Mouse (Mus musculus) embryonic facial prominence, embryonic 12.5 days (tissue): Measurements from ENCODE around the gene Dmgdh. TPM values are rescaled to one million over a fixed set of nuclear protein-coding genes. Genes with fewer than 3 reads are reported as not detected.

Experiments used
- ATAC-seq: fragments of 200-750 bp; cut with Nextera tagmentation; 2 replicates; pipeline ENCODE4 v1.8.0; 2017; ENCODE audit not compliant: insufficient number of reproducible peaks, insufficient read depth, low FRiP score, low TSS enrichment
- H3K27ac ChIP-seq: fragments of 300-500 bp; sonication (generic); 2 replicates; pipeline ENCODE4 v1.5.1; 2016; ENCODE audit warnings: mild to moderate bottlenecking
- H3K27me3 ChIP-seq: fragments of 300-500 bp; sonication (generic); 2 replicates; pipeline ENCODE4 v1.6.1; 2016; ENCODE audit warnings: mild to moderate bottlenecking, moderate library complexity
- H3K36me3 ChIP-seq: fragments of 300-500 bp; sonication (generic); 2 replicates; pipeline ENCODE4 v1.6.1; 2016; ENCODE audit warnings: mild to moderate bottlenecking
- H3K4me1 ChIP-seq: fragments of 300-500 bp; sonication (generic); 2 replicates; pipeline ENCODE4 v1.6.1; 2016
- H3K4me2 ChIP-seq: fragments of 300-500 bp; sonication (generic); replicated peaks from 2 replicates; pipeline ENCODE4 v1.6.1; 2016; ENCODE audit warnings: mild to moderate bottlenecking, moderate library complexity
- H3K4me3 ChIP-seq: fragments of 300-500 bp; sonication (generic); 2 replicates; pipeline ENCODE4 v1.5.1; 2016; ENCODE audit warnings: mild to moderate bottlenecking
- H3K9ac ChIP-seq: fragments of 300-500 bp; sonication (generic); 2 replicates; pipeline ENCODE4 v1.6.1; 2016; ENCODE audit warnings: mild to moderate bottlenecking, moderate library complexity
- H3K9me3 ChIP-seq: fragments of 300-500 bp; sonication (generic); 2 replicates; pipeline ENCODE4 v1.6.1; 2016; ENCODE audit warnings: mild to moderate bottlenecking, moderate library complexity
- WGBS: fragments of 180-500 bp; shearing (Covaris S2); methylation state at CpG from one replicate; pipeline ENCODE4 v1.1.7; 2016; 5-methylcytosine and 5-hydroxymethylcytosine counted together
- microRNA-seq: library from miRNA; unstranded; fragments of <30 nt; microRNA quantifications from one replicate; pipeline ENCODE4, GENCODE M21; 2017
- polyA plus RNA-seq: library from polyadenylated mRNA; unstranded; fragments of >200 nt; fragmentation: Nextera tagmentation; extraction: Ambion mirVana; gene quantifications from 2 replicates; pipeline ENCODE4 v1.2.1, GENCODE M21; 2016

Dmgdh gene
- polyA plus RNA-seq, 1 experiment from 2014 or later = 0.12 TPM

- ATAC-seq = no peak
- H3K27ac ChIP-seq = no peak overlapping the region
- WGBS = 67% methylated on average over 3 of the region's 3 CpGs
Observed at GRCm38 (mm10) chr13:93785329-93785728, 111.1 kb downstream of the Dmgdh start.

GRCm38 (mm10) chr13:93786051-93786450, 111.8 kb downstream of the Dmgdh start:
- ATAC-seq = no peak
- no peaks in the 10 kb centered on the region for H3K9me3 ChIP-seq
- WGBS = 85% methylated on average over 2 of the region's 2 CpGs
- H3K9ac ChIP-seq = no peak overlapping the region
- H3K4me2 ChIP-seq = no peak overlapping the region
- H3K27ac ChIP-seq = no peak overlapping the region
- H3K4me1 ChIP-seq = no peaks in the 10 kb centered on the region
- H3K36me3 ChIP-seq = no peaks in the 10 kb centered on the region
- no peak overlapping the region for H3K4me3 ChIP-seq
- no peaks in the 10 kb centered on the region for H3K27me3 ChIP-seq

More at GRCm38 (mm10) chr13:93785329-93785728, 111.1 kb downstream of the Dmgdh start:
- no peaks in the 10 kb centered on the region for H3K27me3 ChIP-seq
- no peaks in the 10 kb centered on the region for H3K36me3 ChIP-seq
- no peak overlapping the region for H3K9ac ChIP-seq
- H3K4me1 ChIP-seq = no peaks in the 10 kb centered on the region
- no peaks in the 10 kb centered on the region for H3K9me3 ChIP-seq
- no peak overlapping the region for H3K4me2 ChIP-seq
- H3K4me3 ChIP-seq = no peak overlapping the region

GRCm38 (mm10) chr13:93787647-93788046, 113.4 kb downstream of the Dmgdh start:
- WGBS = 70% methylated on average over 8 of the region's 8 CpGs
- Histone ChIP-seq H3K4me3 (no peak overlapping the region), H3K36me3 (no peaks in the 10 kb centered on the region), H3K27ac (no peak overlapping the region), H3K4me2 (no peak overlapping the region), H3K27me3 (no peaks in the 10 kb centered on the region), H3K9me3 (no peaks in the 10 kb centered on the region), H3K9ac (no peak overlapping the region), H3K4me1 (no peaks in the 10 kb centered on the region)
- ATAC-seq = no peak

- Histone ChIP-seq H3K9me3 (0 out of 2 replicates have a peak, but pooled peaks cover 2% of the 10 kb centered on the region), H3K4me1 (no peaks in the 10 kb centered on the region), H3K36me3 (0 out of 2 replicates have a peak, but pooled peaks cover 1% of the 10 kb centered on the region), H3K27me3 (no peaks in the 10 kb centered on the region), H3K4me3 (no peak overlapping the region), H3K27ac (no peak overlapping the region), H3K4me2 (no peak overlapping the region), H3K9ac (no peak overlapping the region)
- 41% methylated on average over 11 of the region's 11 CpGs for WGBS
- 0 out of 2 replicates have a peak, but pooled peaks have one; percentile 22 for ATAC-seq
Observed at GRCm38 (mm10) chr13:93792945-93793642, 118.9 kb downstream of the Dmgdh start.

GRCm38 (mm10) chr13:93793643-93794182, 119.5 kb downstream of the Dmgdh start:
- H3K9me3 ChIP-seq = peaks cover 5% of the 10 kb centered on the region; the same call in 1 of the 2 replicates
- no peak overlapping the region for H3K4me2 ChIP-seq
- no peak for ATAC-seq
- H3K27me3 ChIP-seq = no peaks in the 10 kb centered on the region
- H3K36me3 ChIP-seq = 0 out of 2 replicates have a peak, but pooled peaks cover 7% of the 10 kb centered on the region
- H3K4me1 ChIP-seq = no peaks in the 10 kb centered on the region
- no peak overlapping the region for H3K27ac ChIP-seq
- 76% methylated on average over 10 of the region's 10 CpGs for WGBS
- H3K4me3 ChIP-seq = no peak overlapping the region
- H3K9ac ChIP-seq = no peak overlapping the region

GRCm38 (mm10) chr13:93797011-93797600, 122.9 kb downstream of the Dmgdh start:
- Histone ChIP-seq H3K4me1 (no peaks in the 10 kb centered on the region), H3K36me3 (0 out of 2 replicates have a peak, but pooled peaks cover 8% of the 10 kb centered on the region), H3K4me2 (no peak overlapping the region), H3K9me3 (peaks cover 5% of the 10 kb centered on the region; the same call in 1 of the 2 replicates), H3K4me3 (no peak overlapping the region), H3K9ac (no peak overlapping the region), H3K27me3 (no peaks in the 10 kb centered on the region), H3K27ac (no peak overlapping the region)
- 73% methylated on average over 5 of the region's 5 CpGs for WGBS
- no peak for ATAC-seq

Small RNA genes within 50 kb of the gene (microRNA-seq; reads per million reads assigned to microRNA genes)
- gene Mir5624 = not detected

Other genes starting within 250 kb of the Dmgdh start
- 10.8 and 13.5 TPM in 2 replicates for gene Jmy, start 174.6 kb upstream of the Dmgdh start, polyA plus RNA-seq
- not detected in 2 replicates for gene Bhmt, start 36.5 kb upstream of the Dmgdh start, polyA plus RNA-seq
- not detected in 2 replicates for gene Bhmt2, start 131 bp upstream of the Dmgdh start, polyA plus RNA-seq
- 10.4 and 12.5 TPM in 2 replicates for gene Arsb, start 97.2 kb downstream of the Dmgdh start, polyA plus RNA-seq